Mouse (Mus musculus) liver, postnatal 0 days (tissue): ENCODE data around the gene Fam174a. TPM values are rescaled to one million over a fixed set of nuclear protein-coding genes. Genes with fewer than 3 reads are reported as not detected.

Experiments used
- ATAC-seq: fragments of 200-750 bp; cut with Nextera tagmentation; 2 replicates; pipeline ENCODE4 v1.8.0; 2017; ENCODE audit warnings: mild to moderate bottlenecking, moderate library complexity
- DNase-seq: peaks from one replicate; pipeline ENCODE4 v3.0.0-alpha.2; 2016
- H3K27ac ChIP-seq: fragments of 300-500 bp; sonication (generic); 2 replicates; pipeline ENCODE4 v1.5.1; 2014; ENCODE audit warnings: antibody characterized with exemption, moderate library complexity, mild to moderate bottlenecking, low read depth
- H3K27me3 ChIP-seq: fragments of 300-500 bp; sonication (generic); 2 replicates; pipeline ENCODE4 v1.6.1; 2014; ENCODE audit warnings: low read length, control low read depth, mixed read lengths; ENCODE audit not compliant: insufficient read depth
- H3K36me3 ChIP-seq: fragments of 300-500 bp; sonication (generic); replicated peaks from 2 replicates; pipeline ENCODE4 v1.6.1; 2014; ENCODE audit warnings: mild to moderate bottlenecking, control low read depth, low read length, moderate library complexity, mixed read lengths; ENCODE audit not compliant: insufficient read depth
- H3K4me1 ChIP-seq: fragments of 300-500 bp; sonication (generic); 2 replicates; pipeline ENCODE4 v1.6.1; 2014; ENCODE audit warnings: antibody characterized with exemption, mild to moderate bottlenecking, control low read depth; ENCODE audit not compliant: insufficient read depth
- H3K4me2 ChIP-seq: fragments of 300-500 bp; sonication (generic); 2 replicates; pipeline ENCODE4 v1.6.1; 2014; ENCODE audit warnings: low read depth, mild to moderate bottlenecking, low read length, moderate library complexity, mixed read lengths
- H3K4me3 ChIP-seq: fragments of 300-500 bp; sonication (generic); 2 replicates; pipeline ENCODE4 v1.5.1; 2014; ENCODE audit warnings: low read depth, low read length
- H3K9ac ChIP-seq: fragments of 300-500 bp; sonication (generic); replicated peaks from 2 replicates; pipeline ENCODE4 v1.6.1; 2014; ENCODE audit warnings: mild to moderate bottlenecking, moderate library complexity
- H3K9me3 ChIP-seq: fragments of 300-500 bp; sonication (generic); 2 replicates; pipeline ENCODE4 v1.6.1; 2016; ENCODE audit warnings: mild to moderate bottlenecking, control low read depth, low read length, mixed read lengths
- CTCF ChIP-seq: sonication (generic); IDR thresholded peaks from 2 replicates; pipeline ENCODE4 v1.5.1; 2016; ENCODE audit warnings: antibody characterized with exemption, low read depth
- EP300 ChIP-seq: IDR thresholded peaks from 2 replicates; pipeline ENCODE4 v1.6.1; 2016; ENCODE audit warnings: antibody characterized with exemption, low read depth, mild to moderate bottlenecking
- WGBS: fragments of 180-500 bp; shearing (Covaris S2); extraction: QIAGEN DNeasy Blood & Tissue Kit; methylation state at CpG from one replicate; pipeline ENCODE4 v1.1.7; 2014; ENCODE audit not compliant: insufficient replicate concordance; 5-methylcytosine and 5-hydroxymethylcytosine counted together
- polyA plus RNA-seq: library from polyadenylated mRNA; unstranded; fragments of >200 nt; fragmentation: Nextera tagmentation; extraction: Ambion mirVana; gene quantifications from 2 replicates; pipeline ENCODE4 v1.2.1, GENCODE M21; 2015

The Fam174a gene
- polyA plus RNA-seq, 1 experiment from 2014 or later: 14.5 TPM

GRCm38 (mm10) chr1:95343585-95344485 lies 30.4 kb downstream of the Fam174a start:
- Histone ChIP-seq H3K9me3 (no peaks in the 10 kb centered on the region), H3K4me2 (no peak overlapping the region), H3K4me3 (no peak overlapping the region), H3K27ac (no peak overlapping the region), H3K4me1 (no peaks in the 10 kb centered on the region), H3K9ac (no peak overlapping the region), H3K27me3 (no peaks in the 10 kb centered on the region), H3K36me3 (no peaks in the 10 kb centered on the region)
- 80% methylated on average over 5 of the region's 5 CpGs for WGBS
- no peak for ATAC-seq
- TF ChIP-seq EP300 (no peak), CTCF (no peak)
- DNase-seq: no peak

GRCm38 (mm10) chr1:95354146-95354545 lies 40.7 kb downstream of the Fam174a start:
- Histone ChIP-seq H3K36me3 (no peaks in the 10 kb centered on the region), H3K4me1 (no peaks in the 10 kb centered on the region), H3K4me2 (no peak overlapping the region), H3K27me3 (no peaks in the 10 kb centered on the region), H3K9me3 (no peaks in the 10 kb centered on the region), H3K4me3 (no peak overlapping the region), H3K27ac (no peak overlapping the region), H3K9ac (no peak overlapping the region)
- DNase-seq (no peak), ATAC-seq (no peak)
- WGBS: 71% methylated on average over 1 of the region's 1 CpGs
- TF ChIP-seq EP300 (no peak), CTCF (no peak)

- no peaks in the 10 kb centered on the region for H3K9me3 ChIP-seq
- H3K27ac ChIP-seq: no peak overlapping the region
- H3K36me3 ChIP-seq: no peaks in the 10 kb centered on the region
- no peak overlapping the region for H3K9ac ChIP-seq
- DNase-seq: no peak
- 56% methylated on average over 4 of the region's 4 CpGs for WGBS
- no peaks in the 10 kb centered on the region for H3K27me3 ChIP-seq
- no peak overlapping the region for H3K4me2 ChIP-seq
- H3K4me1 ChIP-seq: no peaks in the 10 kb centered on the region
- TF ChIP-seq EP300 (no peak), CTCF (no peak)
- no peak overlapping the region for H3K4me3 ChIP-seq
- no peak for ATAC-seq
These were observed 43.5 kb downstream of the Fam174a start for GRCm38 (mm10) chr1:95356904-95357303.

- H3K4me1 ChIP-seq: no peaks in the 10 kb centered on the region
- TF ChIP-seq EP300 (no peak), CTCF (no peak)
- no peak overlapping the region for H3K9ac ChIP-seq
- WGBS: 58% methylated on average over 2 of the region's 2 CpGs
- ATAC-seq: no peak
- H3K27ac ChIP-seq: no peak overlapping the region
- H3K36me3 ChIP-seq: no peaks in the 10 kb centered on the region
- no peak overlapping the region for H3K4me3 ChIP-seq
- no peak for DNase-seq
- H3K27me3 ChIP-seq: no peaks in the 10 kb centered on the region
- H3K9me3 ChIP-seq: no peaks in the 10 kb centered on the region
- no peak overlapping the region for H3K4me2 ChIP-seq
These were observed 50.3 kb downstream of the Fam174a start for GRCm38 (mm10) chr1:95363692-95364091.

GRCm38 (mm10) chr1:95366616-95367373 lies 53.4 kb downstream of the Fam174a start:
- no peaks in the 10 kb centered on the region for H3K36me3 ChIP-seq
- H3K9me3 ChIP-seq: no peaks in the 10 kb centered on the region
- 63% methylated on average over 4 of the region's 4 CpGs for WGBS
- no peak overlapping the region for H3K4me3 ChIP-seq
- H3K27me3 ChIP-seq: no peaks in the 10 kb centered on the region
- no peak overlapping the region for H3K4me2 ChIP-seq
- ATAC-seq (no peak), DNase-seq (no peak)
- H3K27ac ChIP-seq: no peak overlapping the region
- TF ChIP-seq EP300 (no peak), CTCF (no peak)
- no peak overlapping the region for H3K9ac ChIP-seq
- H3K4me1 ChIP-seq: no peaks in the 10 kb centered on the region

DNA sequence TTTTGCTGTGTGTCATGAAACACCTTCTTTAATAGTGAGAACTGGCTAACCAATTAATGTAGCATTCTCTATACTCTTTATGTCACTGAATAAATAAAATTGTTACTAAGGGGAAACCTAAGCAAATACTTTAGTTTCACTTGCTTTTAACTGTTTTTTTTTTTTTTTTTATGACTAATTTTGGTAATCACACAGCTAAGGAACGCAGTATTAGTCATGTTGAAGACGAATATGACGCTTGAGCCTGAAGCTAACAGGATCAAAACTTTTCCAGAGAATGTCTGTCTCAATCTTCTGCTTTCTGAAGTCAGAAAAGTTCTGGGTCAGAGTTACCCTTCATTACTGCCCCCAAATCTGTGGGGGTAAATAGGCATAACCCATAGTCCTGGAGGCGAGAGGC lies 54.3 kb downstream of the Fam174a start:
- Histone ChIP-seq H3K27me3 (no peaks in the 10 kb centered on the region), H3K4me3 (no peak overlapping the region), H3K9ac (no peak overlapping the region), H3K36me3 (no peaks in the 10 kb centered on the region), H3K27ac (no peak overlapping the region), H3K9me3 (no peaks in the 10 kb centered on the region), H3K4me1 (no peaks in the 10 kb centered on the region), H3K4me2 (no peak overlapping the region)
- 88% methylated on average over 4 of the region's 4 CpGs for WGBS
- ATAC-seq (no peak), DNase-seq (no peak)
- TF ChIP-seq CTCF: no peak
- TF ChIP-seq EP300: no peak
